Mouse (Mus musculus) C2C12 (cell line): Measurements from ENCODE around the gene Comtd1.

ENCODE experiments used
- CTCF ChIP-seq: IDR thresholded peaks from one replicate; pipeline ENCODE4 v1.5.1; 2011; ENCODE audit not compliant: control insufficient read depth, insufficient read depth, insufficient read length
- MYOG ChIP-seq: IDR thresholded peaks from one replicate; pipeline ENCODE4 v1.6.1; 2011; ENCODE audit not compliant: control insufficient read depth, insufficient read length; ENCODE audit errors: extremely low read depth

GRCm38 (mm10) chr14:21806203-21806602 lies 42.6 kb downstream of the Comtd1 start:
- TF ChIP-seq CTCF (no peak), MYOG (no peak)
